Mouse (Mus musculus): ENCODE measurements around the gene Slc16a9.

DNA sequence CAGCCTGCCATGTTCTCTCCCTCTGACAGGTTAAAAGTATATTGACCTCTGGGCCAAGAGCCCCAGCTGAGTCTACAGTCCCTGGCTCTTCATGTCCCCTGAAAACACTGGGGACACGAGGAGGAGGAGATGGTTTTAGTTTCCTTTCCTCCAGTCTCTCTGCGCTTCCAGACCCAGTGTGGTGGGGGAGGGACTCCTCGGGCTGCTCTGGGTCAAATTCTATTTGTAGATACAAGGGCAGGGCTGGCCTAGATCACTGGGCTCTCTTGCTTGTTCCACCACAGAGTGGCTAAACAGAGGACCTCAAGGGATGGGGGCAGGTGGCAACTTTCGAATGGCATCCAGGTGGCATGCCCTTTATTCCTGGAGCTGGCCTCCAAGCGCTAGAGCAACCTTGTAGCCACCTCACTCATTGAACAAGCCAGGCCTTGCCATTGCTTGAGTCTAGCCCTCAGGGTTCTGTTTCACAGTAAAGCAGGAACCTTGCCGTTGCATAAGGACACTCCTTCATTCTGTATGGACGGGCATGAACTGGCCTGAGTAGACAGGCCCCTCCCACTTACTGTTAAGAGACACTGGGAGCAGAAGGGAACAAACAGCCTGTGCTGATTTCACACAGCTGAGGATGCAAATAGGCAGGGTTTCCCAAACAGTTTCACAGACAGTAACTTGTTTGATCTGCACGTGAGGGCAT, 2.0 kb upstream of the Slc16a9 start:
- TF ChIP-seq CTCF (IDR thresholded peaks at IDR 0.05; ENCODE audit: borderline replicate concordance, insufficient read depth, low read depth, low read length), result no peak
- TF ChIP-seq POLR2A (IDR thresholded peaks at IDR 0.05; ENCODE audit: borderline replicate concordance, insufficient read depth, low read length), result no peak
